Mouse (Mus musculus) C3H10T1/2 (cell line): ENCODE data around the gene Serpina3a. TPM values are rescaled to one million over a fixed set of nuclear protein-coding genes. Genes with fewer than 3 reads are reported as not detected.

Source experiments
- polyA plus RNA-seq, 2 experiments: library from polyadenylated mRNA; unstranded; fragments of >200 nt; fragmentation: generic; extraction: Trizol; gene quantifications; one replicate each; pipeline ENCODE4 v1.2.1; 2012; ENCODE audit warnings: missing spikeins in 2 of 2

Gene Serpina3a
- not detected for polyA plus RNA-seq

GRCm38 (mm10) chr12:104112333-104112732 lies at the start of gene Serpina3a:
Gene Serpina3a, plus strand, starts transcription at chr12:104112724.

GRCm38 (mm10) chr12:104100768-104101167 lies 11.8 kb upstream of the Serpina3a start, which contains the start of gene Serpina5:
Gene Serpina5, plus strand, starts transcription at chr12:104101113.

DNA sequence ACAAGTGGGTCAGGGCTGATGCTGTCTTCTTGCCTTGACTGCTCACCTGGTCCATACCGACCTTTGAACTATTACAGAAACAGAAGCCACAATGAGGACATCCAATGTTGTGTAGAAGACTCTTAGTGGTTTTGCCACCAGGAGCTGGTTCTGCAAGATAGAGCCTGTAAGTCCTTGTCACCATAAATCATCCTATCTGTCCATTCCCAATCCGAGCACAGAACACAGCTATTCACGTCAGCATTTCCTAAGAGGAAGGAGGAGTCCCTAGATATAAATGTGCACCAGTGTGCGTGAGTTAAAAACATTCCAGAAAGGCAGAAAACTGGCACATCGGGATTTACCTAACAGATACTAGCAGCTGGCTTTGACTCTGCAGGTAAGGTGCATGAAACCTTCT lies 15.2 kb downstream of the Serpina3a start, which contains the start of gene Serpina3b:
Gene Serpina3b (plus strand): TSS at position 301 of the 400 bp plus-strand sequence.

GRCm38 (mm10) chr12:104153656-104154055 lies 41.1 kb downstream of the Serpina3a start, which contains the start of gene Serpina3c:
Gene Serpina3c, minus strand, starts transcription at chr12:104153870.

Other genes starting within 250 kb of the Serpina3a start
- gene Serpina1a, start 249.2 kb upstream of the Serpina3a start, polyA plus RNA-seq, result not detected
- not detected for gene Serpina1c, start 207.8 kb upstream of the Serpina3a start, polyA plus RNA-seq
- gene Serpina1e, start 153.7 kb upstream of the Serpina3a start, polyA plus RNA-seq, result under 1 TPM; 0.19 to 0.46 TPM
- gene Serpina11, start 122.8 kb upstream of the Serpina3a start, polyA plus RNA-seq, result not detected
- under 1 TPM; 0.04 to 0.05 TPM for gene Serpina9, start 99.0 kb upstream of the Serpina3a start, polyA plus RNA-seq
- gene Serpina12, start 68.3 kb upstream of the Serpina3a start, polyA plus RNA-seq, result not detected
- gene Serpina5, start 11.6 kb upstream of the Serpina3a start, polyA plus RNA-seq, result not detected
- not detected for gene Serpina3b, start 15.3 kb downstream of the Serpina3a start, polyA plus RNA-seq
- not detected for gene Serpina3c, start 41.1 kb downstream of the Serpina3a start, polyA plus RNA-seq
- under 1 TPM in 1 of 2 experiments, not detected in 1; 0.06 TPM for gene Serpina3f, start 101.8 kb downstream of the Serpina3a start, polyA plus RNA-seq
- 10 to 100 TPM in 1 of 2 experiments, 1 to 10 TPM in 1; 1.7 to 11.9 TPM for gene Serpina3g, start 123.5 kb downstream of the Serpina3a start, polyA plus RNA-seq
- gene Serpina3i, start 150.4 kb downstream of the Serpina3a start, polyA plus RNA-seq, result under 1 TPM in 1 of 2 experiments, not detected in 1; 0.11 TPM
- gene Serpina3j, start 201.8 kb downstream of the Serpina3a start, polyA plus RNA-seq, result not detected
- not detected for gene Serpina3k, start 225.8 kb downstream of the Serpina3a start, polyA plus RNA-seq
- not detected for gene Serpina3m, start 225.8 kb downstream of the Serpina3a start, polyA plus RNA-seq